Mouse (Mus musculus) ZHBTc4 (cell line): ENCODE data around the gene Spsb4.

ENCODE experiments used
- DNase-seq: peaks from one replicate; pipeline ENCODE4 v3.0.0-alpha.2; 2011; ENCODE audit warnings: low read depth, low spot score

Spsb4 gene

DNA sequence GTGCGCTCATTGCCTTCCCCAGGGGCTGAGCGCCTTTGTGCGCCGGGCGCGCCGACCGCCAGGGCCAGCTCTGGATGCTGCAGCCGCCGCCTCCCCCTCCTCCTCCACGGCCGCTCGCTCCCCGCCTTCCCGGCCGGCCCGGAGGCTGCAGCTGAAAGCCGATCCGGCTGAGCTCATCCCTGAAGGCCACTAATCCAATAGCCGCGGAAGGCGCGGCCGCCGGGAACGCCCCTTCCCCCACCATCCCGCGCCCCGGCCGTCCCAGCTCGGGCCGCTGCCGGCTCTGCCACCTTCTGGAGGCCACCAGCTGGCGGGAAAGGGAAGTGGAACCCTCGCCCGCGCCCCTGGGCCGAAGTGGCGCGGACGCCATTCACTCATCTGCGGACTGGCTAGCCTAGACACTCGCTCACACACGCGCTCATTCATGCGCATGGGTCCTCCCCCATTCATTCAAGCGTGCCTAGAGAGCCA lies at the start of gene Spsb4:
TSS of gene Spsb4 (minus strand) at position 167 of the 471 bp plus-strand sequence.
- peak; percentile 92 for DNase-seq

- DNase-seq, result no peak
Measured at GRCm38 (mm10) chr9:97067761-97068160, 49.1 kb upstream of the Spsb4 start.

GRCm38 (mm10) chr9:97065885-97066284 lies 47.2 kb upstream of the Spsb4 start:
- no peak for DNase-seq

DNA sequence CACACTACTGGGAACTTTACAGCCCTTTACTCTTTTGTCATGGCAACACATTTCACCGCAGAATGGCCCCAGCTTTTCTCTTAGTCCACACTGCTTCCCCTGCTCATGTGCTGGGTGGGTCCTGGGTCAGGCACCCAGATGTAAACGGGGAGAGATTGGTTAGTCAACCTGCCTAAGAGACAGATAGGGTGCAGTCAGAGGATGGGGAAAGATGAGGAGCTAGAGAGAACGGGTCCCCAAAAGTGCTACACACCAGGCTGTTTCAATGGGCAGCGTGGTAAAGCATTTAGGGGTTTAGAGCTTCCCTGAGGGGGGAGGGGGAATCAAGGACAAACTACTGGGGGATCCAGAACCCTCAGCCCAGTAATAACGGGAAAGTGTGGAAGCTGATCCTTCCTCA lies 46.6 kb upstream of the Spsb4 start:
- DNase-seq, result no peak

DNA sequence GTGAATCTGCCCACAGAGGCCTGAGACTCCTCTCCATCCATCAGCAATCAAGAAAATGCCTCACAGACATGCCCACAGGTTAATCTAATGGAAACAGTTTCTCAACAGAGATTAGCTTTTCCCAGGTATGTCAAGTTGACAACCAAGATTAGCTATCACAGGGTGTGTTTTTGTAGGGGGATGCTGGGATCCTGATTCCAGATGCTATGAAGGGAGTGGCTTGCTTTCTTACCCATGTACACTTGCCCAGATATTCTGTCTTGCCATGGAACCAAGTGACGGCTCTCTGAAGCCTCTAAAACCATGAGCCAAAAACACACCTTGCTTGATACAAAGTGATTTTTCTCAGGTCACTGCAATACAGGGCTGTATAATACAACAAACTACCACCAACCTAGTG lies 45.5 kb upstream of the Spsb4 start:
- no peak for DNase-seq

- no peak for DNase-seq
Measured at GRCm38 (mm10) chr9:97061696-97062095, 43.1 kb upstream of the Spsb4 start.

- peak; percentile 58 for DNase-seq
Measured at GRCm38 (mm10) chr9:97056541-97057338, 38.1 kb upstream of the Spsb4 start.

DNA sequence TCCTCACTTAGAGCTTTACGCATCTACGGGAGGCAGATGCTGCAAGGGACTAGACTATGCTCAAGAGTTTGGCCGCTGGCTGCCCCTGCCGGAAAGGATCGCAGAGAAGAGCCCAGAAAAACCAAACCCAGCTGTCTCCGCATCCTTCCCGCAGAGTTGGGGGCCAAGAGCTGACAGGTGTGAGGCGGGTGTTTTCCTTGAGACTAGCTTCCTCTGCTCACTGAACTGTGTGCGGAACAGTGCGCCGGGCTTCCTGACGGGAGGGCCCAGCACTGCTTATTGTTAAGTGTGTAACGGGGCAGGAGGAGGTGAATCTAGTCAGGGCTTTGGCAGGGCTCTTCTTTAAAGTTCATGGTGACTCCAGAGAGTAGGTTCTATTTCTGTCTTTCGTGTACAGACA lies 37.3 kb upstream of the Spsb4 start:
- DNase-seq, result no peak

DNA sequence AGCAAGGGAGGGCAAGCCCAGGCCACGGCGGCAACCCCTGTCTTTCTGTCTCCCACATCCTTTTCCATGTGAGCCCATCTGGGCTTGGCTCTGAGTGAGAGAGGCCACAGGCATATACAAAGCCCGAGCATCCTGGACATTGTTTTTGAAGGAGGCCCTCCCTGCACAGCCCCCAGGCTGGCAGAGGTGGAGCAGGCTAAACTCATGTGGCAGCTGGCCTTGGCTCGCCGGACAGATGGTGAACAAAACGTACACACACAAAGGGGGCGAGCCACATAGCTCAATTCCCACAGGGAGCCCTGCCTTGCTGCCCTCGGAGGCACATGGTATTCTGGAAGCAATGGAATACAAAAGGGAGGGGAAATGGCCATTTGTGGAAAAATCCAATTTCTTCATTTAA lies 32.5 kb upstream of the Spsb4 start:
- no peak for DNase-seq

GRCm38 (mm10) chr9:97046240-97046639 lies 27.6 kb upstream of the Spsb4 start:
- DNase-seq, result no peak

DNA sequence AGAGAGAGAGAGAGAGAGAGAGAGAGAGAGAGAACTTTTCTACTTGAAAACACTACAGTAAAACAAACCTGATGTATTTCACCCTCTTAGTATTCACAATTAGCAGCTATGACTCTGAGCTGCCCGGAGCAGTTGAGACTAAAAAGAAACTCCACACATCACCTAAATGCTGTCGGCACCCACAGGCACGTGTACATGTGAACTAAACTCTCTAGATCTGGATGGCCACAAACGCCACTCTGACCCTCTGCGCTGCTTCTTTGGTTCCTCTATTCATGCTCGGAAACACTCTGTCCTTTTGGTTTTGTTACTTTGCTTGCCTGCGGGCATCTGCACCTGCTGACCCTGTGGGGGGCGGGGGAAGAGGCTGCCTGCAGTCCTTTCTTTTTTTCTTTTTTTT lies 23.0 kb upstream of the Spsb4 start:
- no peak for DNase-seq

- no peak for DNase-seq
Measured at GRCm38 (mm10) chr9:97038010-97038409, 19.4 kb upstream of the Spsb4 start.

GRCm38 (mm10) chr9:97036656-97037055 lies 18.0 kb upstream of the Spsb4 start:
- no peak for DNase-seq

DNA sequence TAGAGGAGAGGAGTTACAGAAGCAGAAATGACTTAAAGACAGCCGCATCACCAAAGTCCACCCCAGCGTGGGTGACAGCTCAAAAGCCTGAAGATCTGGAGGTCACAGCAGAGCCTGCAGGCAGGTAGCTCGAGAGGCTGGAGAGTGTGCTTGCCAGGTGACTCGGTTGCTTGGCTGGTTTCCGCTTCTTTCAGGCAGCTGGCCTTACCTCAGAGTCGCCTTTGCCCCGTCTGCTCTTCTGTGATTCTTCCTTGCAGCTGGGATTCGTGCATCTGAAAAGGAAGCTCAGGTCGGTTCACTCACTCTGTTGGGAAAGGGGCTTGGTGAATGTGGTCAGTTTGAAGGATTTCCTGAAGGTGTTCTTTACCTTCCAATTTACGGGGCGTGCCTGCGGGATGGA lies 8.7 kb upstream of the Spsb4 start:
- no peak for DNase-seq

- peak; percentile 25 for DNase-seq
Measured at GRCm38 (mm10) chr9:97026006-97026405, 7.4 kb upstream of the Spsb4 start.

DNA sequence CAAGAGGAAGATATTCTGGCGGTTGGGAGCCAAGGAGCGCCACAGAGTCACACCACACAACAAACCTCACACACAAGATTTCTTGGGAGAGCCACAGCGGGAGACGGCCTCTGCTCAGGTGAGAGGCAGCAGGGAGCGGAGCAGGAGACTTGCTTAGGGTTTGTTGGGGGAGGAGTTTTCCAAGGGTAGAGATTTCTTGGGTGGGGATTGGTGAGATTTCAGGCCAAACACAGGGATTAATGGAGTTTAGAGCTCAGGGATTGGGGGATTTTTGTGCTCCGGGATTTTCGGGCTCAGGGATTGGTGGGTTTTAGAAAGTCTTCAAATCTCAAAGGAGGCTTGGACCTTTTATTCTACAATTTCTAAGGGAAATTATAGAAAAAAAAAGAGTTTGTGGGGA lies 5.8 kb upstream of the Spsb4 start:
- DNase-seq, result peak; percentile 70

DNA sequence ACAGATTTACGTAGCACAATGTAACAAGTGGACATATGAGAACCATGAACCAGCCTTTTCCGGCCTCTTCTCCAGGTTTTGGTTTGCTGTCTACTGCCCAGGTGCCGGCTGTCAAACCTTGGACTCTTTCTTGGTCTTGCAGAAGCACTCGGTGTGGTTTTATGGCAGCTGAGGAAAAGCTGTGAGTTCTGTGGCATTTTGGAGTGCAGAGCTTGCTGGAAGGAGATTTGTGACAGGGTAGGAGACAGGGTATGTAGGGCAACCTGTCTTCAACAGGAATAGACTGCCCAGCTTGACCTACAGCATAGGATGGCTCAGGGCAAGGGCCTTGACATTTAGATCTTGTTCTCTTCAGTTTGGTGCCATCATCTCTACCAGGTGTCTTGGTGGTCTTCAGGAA lies 4.3 kb upstream of the Spsb4 start:
- no peak for DNase-seq

- DNase-seq, result no peak
Measured at GRCm38 (mm10) chr9:97022371-97022770, 3.7 kb upstream of the Spsb4 start.

DNA sequence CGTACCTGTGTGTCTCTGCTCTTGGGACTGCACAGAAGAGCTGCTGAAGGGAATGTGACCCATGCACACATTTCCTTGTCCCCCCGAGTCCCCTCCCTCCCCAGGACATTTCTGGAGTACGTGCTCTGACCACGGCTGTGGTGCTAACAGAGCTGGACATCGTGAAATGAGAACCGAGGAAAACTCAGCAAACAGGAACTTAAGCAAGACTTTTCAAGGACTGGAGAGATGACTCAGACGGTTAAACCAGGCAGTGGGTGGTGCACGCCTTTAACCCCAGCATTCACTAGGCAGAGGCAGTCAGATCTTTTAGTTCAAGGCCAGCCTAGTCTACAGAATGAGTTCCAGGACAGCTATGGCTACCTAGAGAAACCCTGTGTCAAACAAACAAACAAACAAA lies 1.5 kb upstream of the Spsb4 start:
- DNase-seq, result no peak

DNA sequence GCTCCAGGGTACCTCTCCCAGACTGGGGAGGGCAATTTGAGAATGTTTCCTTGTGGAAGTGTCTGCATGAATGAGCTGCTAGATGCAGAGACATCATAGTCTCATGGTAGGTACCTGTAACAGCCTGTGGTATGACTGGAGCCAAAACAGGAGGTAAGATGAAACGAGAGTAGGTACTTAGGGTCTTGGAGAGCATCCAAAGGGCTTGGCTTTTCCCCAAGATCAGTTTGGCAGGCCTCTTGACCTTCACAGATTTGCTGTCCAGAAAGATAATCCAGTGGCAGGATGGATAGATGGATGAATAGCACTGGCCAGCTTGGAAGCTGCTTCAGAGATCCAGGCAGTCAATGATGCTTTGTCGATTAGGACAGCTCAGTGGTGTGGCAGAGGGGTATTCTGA lies 1.0 kb upstream of the Spsb4 start:
- DNase-seq, result no peak

- peak; percentile 33 for DNase-seq
Measured at GRCm38 (mm10) chr9:97019231-97019630, 588 bp upstream of the Spsb4 start.

- peak; percentile 87 for DNase-seq
Measured at GRCm38 (mm10) chr9:97017811-97018641, 617 bp downstream of the Spsb4 start.
